Mouse (Mus musculus): Measurements from ENCODE around the gene Anapc15.

Anapc15 gene

GRCm38 (mm10) chr7:101851689-101852088 lies 11.8 kb upstream of the Anapc15 start:
- no peak for DNase-seq

GRCm38 (mm10) chr7:101852846-101853245 lies 10.7 kb upstream of the Anapc15 start:
- no peak for DNase-seq

DNA sequence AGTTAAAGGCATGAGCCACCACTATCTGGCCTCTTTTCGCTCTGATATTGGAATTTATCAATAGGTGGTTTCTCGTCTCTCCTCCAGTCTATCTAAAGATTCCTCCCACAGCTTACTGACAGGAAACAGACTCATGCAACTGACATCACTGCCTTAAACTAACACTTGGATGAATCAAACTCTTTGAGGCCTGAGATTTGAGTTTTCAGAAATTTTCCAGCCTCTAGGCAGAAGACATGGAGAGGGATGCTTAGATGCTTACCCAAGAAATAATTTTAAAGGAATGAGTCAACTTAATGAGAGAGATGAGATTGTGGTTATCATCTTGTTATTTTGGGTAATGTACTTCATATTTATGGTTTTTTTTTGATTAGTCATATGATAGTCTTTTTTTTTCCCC lies 9.7 kb upstream of the Anapc15 start:
- DNase-seq: no peak

DNA sequence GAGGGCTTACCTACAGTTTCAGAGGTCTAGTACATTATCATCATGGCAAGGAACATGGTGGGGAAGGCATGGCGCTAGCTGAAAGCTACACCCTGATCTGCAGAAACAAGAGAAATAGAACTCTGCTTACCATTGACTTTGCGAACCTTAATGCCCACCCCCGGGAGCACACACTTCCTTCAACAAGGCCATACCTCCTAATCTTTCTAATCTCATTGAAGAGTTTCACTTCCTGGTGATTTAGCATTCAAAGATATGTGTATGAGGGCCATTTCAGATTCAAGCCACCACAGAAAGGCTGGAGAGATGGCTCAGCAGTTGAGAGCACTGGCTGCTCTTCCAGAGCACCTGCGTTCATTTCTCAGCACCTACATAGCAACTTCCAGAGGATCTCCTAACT lies 6.4 kb upstream of the Anapc15 start, which contains the start of gene Folr2:
Gene Folr2 (minus strand): TSS at position 101 of the 400 bp plus-strand sequence.
- no peak for DNase-seq

GRCm38 (mm10) chr7:101858362-101858761 lies 5.2 kb upstream of the Anapc15 start:
- no peak for DNase-seq

GRCm38 (mm10) chr7:101860978-101861377 lies 2.5 kb upstream of the Anapc15 start:
- DNase-seq: no peak

- DNase-seq: no peak
Measured at GRCm38 (mm10) chr7:101862291-101862690, 1.2 kb upstream of the Anapc15 start.

DNA sequence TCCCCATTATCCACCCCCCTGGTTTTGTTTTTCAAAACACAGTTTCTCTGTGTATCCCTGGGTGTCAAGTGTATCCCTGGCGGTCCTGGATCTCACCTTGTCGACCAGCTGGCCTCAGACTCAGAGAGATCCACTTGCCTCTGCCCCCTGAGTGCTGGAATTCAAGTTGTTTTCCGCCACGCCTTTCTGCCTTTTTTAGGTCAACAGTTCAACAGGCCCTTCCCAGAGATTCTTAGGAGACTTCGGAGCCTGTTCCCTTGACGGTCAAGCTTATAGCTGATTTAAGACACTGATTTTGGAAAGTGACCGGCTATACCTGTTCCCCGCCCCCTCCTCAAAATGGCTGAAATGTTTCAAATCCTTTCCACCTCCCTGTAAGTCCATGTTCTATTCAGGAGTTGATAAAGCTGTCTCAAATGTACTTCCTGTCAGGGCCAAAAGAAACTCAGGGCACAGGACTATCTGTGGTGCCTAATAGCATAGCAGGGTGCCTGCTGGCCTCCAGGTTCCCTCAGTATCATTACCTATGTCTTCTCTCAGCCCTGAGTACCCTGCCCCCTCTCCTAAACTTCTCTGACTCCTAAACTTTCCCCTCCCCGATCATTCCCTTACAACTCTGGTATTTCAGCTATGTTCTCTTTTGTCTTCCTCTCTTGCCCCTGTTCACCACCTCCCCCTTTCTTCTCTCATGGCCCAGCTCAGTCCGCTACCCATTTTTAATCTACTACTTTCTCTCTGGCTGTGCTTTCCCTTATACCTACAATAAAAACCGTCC lies 3.2 kb downstream of the Anapc15 start:
- DNase-seq: no peak

- no peak for DNase-seq
Measured at GRCm38 (mm10) chr7:101867482-101867881, 4.0 kb downstream of the Anapc15 start.

DNA sequence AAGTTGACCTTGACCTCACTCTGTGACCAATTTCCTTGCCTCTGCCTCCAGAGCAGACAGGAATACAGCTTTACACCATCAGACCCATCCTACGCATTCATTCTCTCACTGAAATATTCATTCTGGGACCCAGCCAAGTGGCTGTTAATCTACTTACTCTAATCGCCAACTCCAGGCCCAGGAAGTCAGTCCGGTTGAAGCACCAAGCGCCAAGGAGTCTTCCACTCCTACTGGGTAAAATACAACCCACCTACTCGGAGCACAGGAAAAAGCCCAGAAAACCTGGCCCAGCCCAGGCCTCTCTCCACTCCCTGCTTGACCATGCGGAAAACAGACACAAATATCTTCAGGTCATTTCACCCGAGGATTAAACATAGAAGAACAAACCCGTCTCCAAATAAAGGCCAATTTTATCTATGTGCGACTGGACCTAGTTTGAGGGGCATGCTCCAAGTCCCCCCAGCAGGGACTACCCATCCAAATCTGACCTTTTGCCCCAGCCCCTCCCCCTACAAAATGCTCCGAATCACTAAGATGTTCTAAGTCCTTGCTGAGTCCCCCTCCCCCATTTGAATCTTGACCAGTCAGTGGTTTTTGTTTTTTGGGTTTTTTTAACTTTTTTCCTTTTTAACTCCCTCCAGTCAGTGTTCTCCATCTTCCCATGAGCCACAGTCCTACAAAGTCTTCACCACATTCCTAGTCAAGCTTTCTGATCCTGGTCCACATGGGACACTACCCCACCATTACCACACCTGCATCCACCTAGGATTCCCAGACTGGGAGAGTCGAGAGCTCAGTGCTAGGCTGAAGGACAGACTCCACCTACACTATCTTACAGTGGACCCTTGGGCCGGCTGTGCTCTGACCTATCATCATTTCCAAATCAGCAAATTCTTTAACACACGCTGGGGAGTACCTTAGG lies 5.0 kb downstream of the Anapc15 start:
- peak in 1 of 2 experiments; percentile 10 for DNase-seq

- peak in 1 of 2 experiments; percentile 24 for DNase-seq
Measured at GRCm38 (mm10) chr7:101869163-101869500, 5.6 kb downstream of the Anapc15 start.

DNA sequence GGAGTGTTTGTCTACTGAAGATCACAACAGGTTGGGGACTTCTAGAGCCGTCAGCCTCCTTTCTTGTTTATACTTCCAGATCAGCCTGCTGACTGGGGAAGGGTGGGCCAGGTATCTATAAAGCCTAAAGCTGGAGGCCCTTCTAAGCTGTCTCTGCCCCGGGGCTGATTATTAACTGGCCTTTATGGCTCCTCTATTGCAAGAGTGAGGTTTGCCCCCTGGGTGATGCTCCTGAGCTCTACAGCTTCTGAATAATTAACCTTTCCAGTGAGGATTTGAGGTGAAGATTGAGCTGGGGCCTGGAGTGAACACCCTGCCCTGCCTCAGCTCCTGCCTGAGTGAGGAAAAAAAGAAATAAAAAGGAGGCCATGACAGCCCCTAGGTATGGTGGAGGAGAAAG lies 7.1 kb downstream of the Anapc15 start, which contains the start of gene Folr1:
Gene Folr1 (minus strand): TSS at position 160 of the 400 bp plus-strand sequence.
- no peak for DNase-seq

- no peak for DNase-seq
Measured at GRCm38 (mm10) chr7:101871296-101871695, 7.8 kb downstream of the Anapc15 start.

DNA sequence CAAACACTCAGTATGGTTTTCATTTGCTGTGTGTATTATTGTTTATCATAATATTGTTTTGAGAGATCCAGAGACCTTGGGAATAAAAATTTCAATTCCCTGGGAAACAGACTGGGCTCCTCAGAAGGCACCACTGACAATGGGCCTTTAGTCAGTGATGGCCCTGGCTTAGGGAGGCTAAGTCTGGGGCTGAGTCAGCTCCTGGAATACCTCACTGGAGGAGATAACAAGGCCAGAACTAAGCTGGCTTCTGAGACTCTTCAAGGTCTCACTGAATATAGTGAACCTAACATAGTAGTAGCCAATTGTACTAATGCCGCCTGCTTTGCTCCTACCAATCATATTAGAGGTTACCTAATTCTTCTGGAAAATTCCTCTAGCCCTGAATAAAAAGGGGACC lies 12.5 kb downstream of the Anapc15 start:
- no peak for DNase-seq

DNA sequence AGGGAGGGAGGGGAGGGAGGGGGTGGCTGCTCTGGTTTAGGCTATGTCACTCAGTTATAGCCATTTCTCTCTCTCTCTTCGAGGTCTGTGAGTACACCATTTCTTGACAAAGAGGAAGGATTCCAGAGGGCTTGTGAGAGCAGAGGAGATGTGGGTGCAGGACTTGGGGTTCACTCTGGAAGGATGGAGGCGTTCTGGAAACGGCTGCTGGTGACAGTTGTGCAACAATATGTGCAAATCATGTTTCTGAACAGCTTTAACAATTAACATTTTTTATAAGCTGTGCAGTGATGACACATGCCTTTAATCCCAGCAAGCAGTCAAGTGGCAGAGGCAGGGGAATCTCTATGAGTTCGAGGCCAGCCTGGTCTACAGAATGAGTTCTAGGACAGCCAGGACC lies 17.3 kb downstream of the Anapc15 start:
- no peak for DNase-seq

DNA sequence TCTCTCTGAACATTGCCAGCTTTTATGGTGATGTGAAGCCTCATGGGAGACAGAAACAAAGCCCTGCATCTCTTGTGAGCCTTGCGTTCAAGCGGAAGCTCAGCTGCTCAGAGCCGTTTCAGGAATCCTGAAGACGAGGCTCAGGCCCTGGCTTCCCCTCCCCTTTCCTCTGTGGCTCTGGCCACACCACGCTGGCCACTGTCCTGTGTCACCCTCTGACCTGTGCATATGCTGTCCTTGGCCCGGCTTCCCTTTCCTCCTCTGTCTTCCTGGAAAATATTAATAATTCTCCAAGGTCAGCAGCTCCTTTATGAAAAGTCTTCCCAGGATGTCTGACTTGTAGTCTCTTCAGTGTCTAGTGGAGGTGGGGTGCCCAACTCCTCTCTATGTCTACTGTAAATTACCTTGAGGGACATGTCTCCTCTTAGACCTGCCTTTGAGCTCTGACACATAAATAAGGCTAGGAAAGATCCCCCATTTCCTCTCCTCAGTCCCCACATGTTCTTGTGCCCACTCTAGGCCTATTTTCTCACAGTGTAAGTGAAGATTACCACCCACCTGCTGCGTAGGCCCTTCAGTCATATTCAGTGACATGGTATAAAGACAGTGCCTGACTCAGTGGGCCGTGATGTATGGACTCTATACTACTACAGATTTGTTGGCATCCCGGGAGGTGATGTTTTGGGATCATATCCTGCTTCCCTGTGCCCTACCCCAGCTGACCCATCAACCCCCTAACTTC lies 19.1 kb downstream of the Anapc15 start:
- no peak for DNase-seq

- DNase-seq: no peak
Measured at GRCm38 (mm10) chr7:101884160-101884559, 20.6 kb downstream of the Anapc15 start.

DNA sequence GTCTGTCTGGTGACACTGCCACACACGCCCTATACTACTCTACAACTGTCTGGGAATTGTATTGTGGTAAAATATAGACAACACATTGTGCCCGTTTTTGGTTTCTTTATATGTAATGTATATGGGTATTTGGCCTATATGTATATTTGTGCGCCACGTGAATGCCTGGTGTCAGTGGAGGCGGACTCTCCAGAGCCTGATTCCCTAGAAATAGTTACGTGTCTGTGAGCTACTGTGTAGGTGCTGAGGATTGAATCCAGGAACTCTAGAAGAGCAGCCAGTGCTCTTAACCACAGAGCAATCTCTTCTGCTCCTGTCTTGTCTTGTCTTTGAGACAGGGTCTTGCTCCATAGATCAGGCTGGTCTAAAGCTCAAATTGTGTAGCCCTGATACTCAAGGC lies 22.8 kb downstream of the Anapc15 start:
- DNase-seq: no peak

- no peak for DNase-seq
Measured at GRCm38 (mm10) chr7:101888460-101888859, 24.9 kb downstream of the Anapc15 start.

DNA sequence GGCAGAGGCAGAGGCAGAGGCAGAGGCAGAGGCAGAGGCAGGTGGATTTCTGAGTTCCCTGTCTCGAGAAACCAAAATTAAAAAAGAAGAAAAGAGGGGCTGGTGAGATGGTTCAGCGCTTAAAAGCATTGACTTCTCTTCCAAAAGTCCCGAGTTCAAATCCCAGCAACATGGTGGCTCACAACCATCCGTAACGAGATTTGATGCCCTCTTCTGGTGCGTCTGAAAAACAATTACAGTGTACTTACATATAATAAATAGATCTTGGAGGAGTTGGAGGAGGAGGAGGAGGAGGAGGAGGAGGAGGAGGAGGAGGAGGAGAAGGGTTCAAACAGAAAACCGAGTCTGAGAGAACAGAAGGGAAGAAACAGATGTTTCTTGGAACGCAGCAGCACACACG lies 32.2 kb downstream of the Anapc15 start:
- no peak for DNase-seq

- peak; percentile 95 to 96 for DNase-seq
Measured at GRCm38 (mm10) chr7:101896104-101897066, 32.9 kb downstream of the Anapc15 start.
